Comparison of ENCODE assay signal across 8 mouse cellular contexts in genomic region chr3:51889776-51890175, GRCm38 (mm10).
A peak's percentile ranks its signal among the peaks of the same experiment; 100 is the strongest.
DNase-seq lines count a peak whose midpoint lies in the region; ATAC-seq lines count a peak whose summit lies in the region.

No protein-coding gene starts in this region.

- H3K4me2 ChIP-seq in embryonic facial prominence, embryonic 14.5 days (ENCODE audit: low read depth, low read length) = no peak overlapping the region
- no peak overlapping the region for H3K4me2 ChIP-seq in midbrain, embryonic 14.5 days (ENCODE audit: low read length)

- no peak overlapping the region for H3K9ac ChIP-seq in embryonic facial prominence, embryonic 14.5 days (ENCODE audit: low read depth, low read length)
- H3K9ac ChIP-seq in midbrain, embryonic 14.5 days (replicated peaks; ENCODE audit: low read length) = no peak overlapping the region

- no peak overlapping the region for H3K27ac ChIP-seq in embryonic facial prominence, embryonic 14.5 days (replicated peaks; ENCODE audit: low read depth, low read length)
- H3K27ac ChIP-seq in embryonic facial prominence, embryonic 10.5 days (replicated peaks) = no peak overlapping the region; the same call in 1 of the 2 replicates
- H3K27ac ChIP-seq in midbrain, embryonic 14.5 days (replicated peaks; ENCODE audit: low read depth, low read length) = peak overlapping the region; percentile 89

- peak; percentile 76 for DNase-seq in embryonic facial prominence, embryonic 14.5 days (ENCODE audit: low spot score)
- DNase-seq in embryonic facial prominence, embryonic 10.5 days (ENCODE audit: low spot score) = no peak
- DNase-seq in brain, embryonic 18.5 days (ENCODE audit: low read depth, low spot score) = peak; percentile 84
- peak; percentile 44 for DNase-seq in heart, adult 8-10 months (ENCODE audit: low spot score)
- peak; percentile 66 to 89 for DNase-seq in layer of hippocampus, postnatal 14 days (ENCODE audit: low spot score in 2 of 2)
- DNase-seq in midbrain, embryonic 14.5 days = peak; percentile 78
- DNase-seq in urinary bladder, adult 18-20 months (ENCODE audit: low spot score in 2 of 2) = no peak
- DNase-seq in natural killer cell, adult 2 months (ENCODE audit: low spot score in 2 of 2) = no peak

- peak; percentile 42; the same call in 1 of the 2 replicates for ATAC-seq in embryonic facial prominence, embryonic 14.5 days (ENCODE audit: low read depth)
- peak; percentile 38; the same call in 1 of the 2 replicates for ATAC-seq in midbrain, embryonic 14.5 days (ENCODE audit: low FRiP score, low TSS enrichment)

- H3K27me3 ChIP-seq in embryonic facial prominence, embryonic 14.5 days (replicated peaks; ENCODE audit: control insufficient read depth, insufficient read depth, low read length) = no peaks in the 10 kb centered on the region
- 0 out of 2 replicates have a peak, but pooled peaks cover 4% of the 10 kb centered on the region for H3K27me3 ChIP-seq in embryonic facial prominence, embryonic 10.5 days (replicated peaks; ENCODE audit: low read depth, poor library complexity, severe bottlenecking)
- H3K27me3 ChIP-seq in midbrain, embryonic 14.5 days (ENCODE audit: control insufficient read depth, insufficient read depth, low read length) = no peaks in the 10 kb centered on the region

- H3K4me3 ChIP-seq in embryonic facial prominence, embryonic 14.5 days (ENCODE audit: low read depth, low read length) = no peak overlapping the region
- no peak overlapping the region for H3K4me3 ChIP-seq in embryonic facial prominence, embryonic 10.5 days
- no peak overlapping the region for H3K4me3 ChIP-seq in midbrain, embryonic 14.5 days (replicated peaks; ENCODE audit: low read depth, low read length)

- no peaks in the 10 kb centered on the region for H3K9me3 ChIP-seq in embryonic facial prominence, embryonic 14.5 days (ENCODE audit: control insufficient read depth, low read length)
- H3K9me3 ChIP-seq in embryonic facial prominence, embryonic 10.5 days = no peaks in the 10 kb centered on the region
- H3K9me3 ChIP-seq in midbrain, embryonic 14.5 days (ENCODE audit: control insufficient read depth, low read length) = no peaks in the 10 kb centered on the region

- H3K36me3 ChIP-seq in embryonic facial prominence, embryonic 14.5 days (ENCODE audit: control insufficient read depth, insufficient read depth, low read length) = no peaks in the 10 kb centered on the region
- H3K36me3 ChIP-seq in embryonic facial prominence, embryonic 10.5 days (replicated peaks) = no peaks in the 10 kb centered on the region
- H3K36me3 ChIP-seq in midbrain, embryonic 14.5 days (ENCODE audit: control insufficient read depth, insufficient read depth, low read length) = no peaks in the 10 kb centered on the region

- peaks cover 20% of the 10 kb centered on the region for H3K4me1 ChIP-seq in embryonic facial prominence, embryonic 14.5 days (ENCODE audit: control insufficient read depth, insufficient read depth, low read length)
- H3K4me1 ChIP-seq in embryonic facial prominence, embryonic 10.5 days = peaks cover 36% of the 10 kb centered on the region
- H3K4me1 ChIP-seq in midbrain, embryonic 14.5 days (ENCODE audit: control insufficient read depth, insufficient read depth, low read length) = peaks cover 29% of the 10 kb centered on the region

- WGBS in embryonic facial prominence, embryonic 14.5 days = 48% methylated on average over 5 of the region's 5 CpGs
- 75% methylated on average over 5 of the region's 5 CpGs for WGBS in embryonic facial prominence, embryonic 10.5 days
- WGBS in midbrain, embryonic 14.5 days = 33% methylated on average over 5 of the region's 5 CpGs

Comparison
In these comparisons a context has a peak if more than half of its experiments do, and no peak if none do; other contexts are left out.
1. DNase-seq: peak in embryonic facial prominence, embryonic 14.5 days (single experiment), brain, embryonic 18.5 days (single experiment), heart, adult 8-10 months (single experiment), layer of hippocampus, postnatal 14 days (2 of 2) and midbrain, embryonic 14.5 days (single experiment); none in embryonic facial prominence, embryonic 10.5 days (single experiment), urinary bladder, adult 18-20 months (0 of 2) and natural killer cell, adult 2 months (0 of 2).